Mouse (Mus musculus): Measurements from ENCODE around the gene Akr1c12. TPM values are rescaled to one million over a fixed set of nuclear protein-coding genes. Genes with fewer than 3 reads are reported as not detected.
A peak's percentile ranks its signal among the peaks of the same experiment; 100 is the strongest.
"Not testable (repeated sequence)": the region's sequence is repeated elsewhere in the genome, so short reads cannot be mapped to it uniquely, and the experiment has no call there.

The Akr1c12 gene
- polyA plus RNA-seq, 1 experiment from 2014 or later = not detected

DNA sequence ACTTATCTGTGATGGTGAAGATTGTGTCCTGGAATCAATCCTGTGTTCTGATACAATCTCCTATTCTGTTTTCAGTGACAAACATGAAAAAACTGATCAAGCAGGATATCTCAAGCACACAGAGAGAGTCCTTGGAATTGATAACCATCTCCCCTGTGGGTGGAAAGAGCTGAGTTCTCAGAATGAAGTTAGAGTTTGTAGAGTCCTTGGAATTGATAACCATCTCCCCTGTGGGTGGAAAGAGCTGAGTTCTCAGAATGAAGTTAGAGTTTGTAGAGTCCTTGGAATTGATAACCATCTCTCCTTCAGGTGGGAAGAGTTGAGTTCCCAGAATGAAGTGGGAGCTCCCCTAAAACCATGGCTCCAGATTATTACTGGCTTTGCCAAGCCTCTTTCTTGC lies 22.3 kb downstream of the Akr1c12 start:
- not testable (repeated sequence) for H3K4me2 ChIP-seq; H3K27ac ChIP-seq; H3K9ac ChIP-seq; H3K36me3 ChIP-seq; H3K9me3 ChIP-seq; H3K4me1 ChIP-seq; H3K4me3 ChIP-seq; ATAC-seq (ENCODE audit: insufficient number of reproducible peaks, insufficient read depth, low FRiP score, low TSS enrichment, low read depth); H3K27me3 ChIP-seq

DNA sequence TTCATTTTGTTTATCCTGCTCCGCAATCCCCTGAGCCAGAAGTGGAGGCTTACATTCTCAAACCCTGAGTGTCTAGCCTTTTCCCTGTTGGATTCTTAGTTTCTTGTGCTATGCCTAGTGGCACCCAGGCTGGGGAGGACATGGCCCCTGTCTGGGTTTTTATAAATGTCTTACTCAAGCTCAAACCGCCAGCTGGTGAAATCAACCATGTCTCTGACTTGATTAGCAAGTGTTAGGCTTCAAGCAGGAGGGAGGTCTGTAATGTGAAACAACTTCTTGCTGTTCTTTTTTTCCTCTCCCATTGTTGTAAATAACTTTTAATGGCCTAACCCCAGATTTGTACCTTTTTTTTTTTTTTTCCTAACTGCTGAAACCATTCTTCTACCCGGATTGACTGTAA lies 29.9 kb downstream of the Akr1c12 start:
- 70% methylated on average over 3 of the region's 3 CpGs for WGBS
- Histone ChIP-seq H3K27ac (no peak overlapping the region), H3K9me3 (no peaks in the 10 kb centered on the region), H3K27me3 (no peaks in the 10 kb centered on the region), H3K9ac (no peak overlapping the region), H3K36me3 (no peaks in the 10 kb centered on the region), H3K4me1 (no peaks in the 10 kb centered on the region), H3K4me2 (no peak overlapping the region), H3K4me3 (no peak overlapping the region)
- no peak for ATAC-seq (ENCODE audit: insufficient number of reproducible peaks, insufficient read depth, low FRiP score, low TSS enrichment, low read depth)

DNA sequence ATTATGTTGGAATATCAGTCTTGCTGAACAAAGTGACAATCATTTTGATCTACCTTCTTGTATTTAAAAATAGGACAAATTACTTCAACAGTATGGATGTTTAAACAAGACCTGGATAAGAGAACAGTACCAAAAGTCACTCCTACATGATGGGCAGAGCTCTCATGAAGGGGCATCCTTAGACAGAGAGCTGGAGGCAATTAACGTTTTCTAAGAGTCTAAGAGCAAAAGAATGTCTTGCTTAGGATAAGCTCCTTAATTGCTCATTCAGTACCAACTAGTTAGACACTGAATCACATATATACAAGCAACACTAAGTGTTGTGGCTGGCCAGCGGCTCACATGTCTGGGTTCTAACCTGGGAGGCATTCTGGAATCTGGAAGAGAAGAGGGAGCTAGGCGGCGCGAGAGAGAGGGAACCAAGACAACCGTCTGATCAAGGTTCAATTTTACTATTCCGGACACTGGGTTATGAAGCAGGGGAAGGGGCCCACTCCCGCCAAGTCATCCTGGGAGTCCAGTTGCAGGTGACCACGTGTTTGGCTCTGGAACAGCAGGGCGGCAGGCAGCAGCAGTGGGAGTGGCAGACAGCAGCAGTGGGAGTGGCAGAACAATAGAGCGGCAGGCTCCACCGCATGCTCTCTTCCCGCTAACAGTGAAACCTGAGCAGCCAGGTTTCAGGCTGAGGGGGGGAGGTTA lies 34.2 kb downstream of the Akr1c12 start:
- no peaks in the 10 kb centered on the region for H3K9me3 ChIP-seq
- no peaks in the 10 kb centered on the region for H3K4me1 ChIP-seq
- peak; percentile 75; the same call in 1 of the 2 replicates for ATAC-seq (ENCODE audit: insufficient number of reproducible peaks, insufficient read depth, low FRiP score, low TSS enrichment, low read depth)
- 0 out of 2 replicates have a peak overlapping the region, but pooled peaks have one; percentile 44 for H3K9ac ChIP-seq
- H3K36me3 ChIP-seq = no peaks in the 10 kb centered on the region
- no peaks in the 10 kb centered on the region for H3K27me3 ChIP-seq
- H3K27ac ChIP-seq = no peak overlapping the region
- H3K4me2 ChIP-seq = peak overlapping the region; percentile 62
- 2% methylated on average over 13 of the region's 13 CpGs for WGBS
- peak overlapping the region; percentile 34 for H3K4me3 ChIP-seq

- Histone ChIP-seq H3K36me3 (no peaks in the 10 kb centered on the region), H3K4me3 (no peak overlapping the region), H3K4me2 (no peak overlapping the region), H3K27me3 (no peaks in the 10 kb centered on the region), H3K4me1 (no peaks in the 10 kb centered on the region), H3K27ac (no peak overlapping the region), H3K9me3 (no peaks in the 10 kb centered on the region), H3K9ac (no peak overlapping the region)
- 88% methylated on average over 3 of the region's 3 CpGs for WGBS
- ATAC-seq (ENCODE audit: insufficient number of reproducible peaks, insufficient read depth, low FRiP score, low TSS enrichment, low read depth) = no peak
Observed at GRCm38 (mm10) chr13:4233536-4234172, 45.6 kb downstream of the Akr1c12 start.

- H3K27me3 ChIP-seq = no peaks in the 10 kb centered on the region
- 75% methylated on average over 1 of the region's 1 CpGs for WGBS
- no peak overlapping the region for H3K4me3 ChIP-seq
- no peaks in the 10 kb centered on the region for H3K4me1 ChIP-seq
- no peak overlapping the region for H3K4me2 ChIP-seq
- no peak overlapping the region for H3K27ac ChIP-seq
- no peak for ATAC-seq (ENCODE audit: insufficient number of reproducible peaks, insufficient read depth, low FRiP score, low TSS enrichment, low read depth)
- H3K9me3 ChIP-seq = no peaks in the 10 kb centered on the region
- no peak overlapping the region for H3K9ac ChIP-seq
- H3K36me3 ChIP-seq = no peaks in the 10 kb centered on the region
Observed at GRCm38 (mm10) chr13:4233135-4233534, 46.1 kb downstream of the Akr1c12 start.

DNA sequence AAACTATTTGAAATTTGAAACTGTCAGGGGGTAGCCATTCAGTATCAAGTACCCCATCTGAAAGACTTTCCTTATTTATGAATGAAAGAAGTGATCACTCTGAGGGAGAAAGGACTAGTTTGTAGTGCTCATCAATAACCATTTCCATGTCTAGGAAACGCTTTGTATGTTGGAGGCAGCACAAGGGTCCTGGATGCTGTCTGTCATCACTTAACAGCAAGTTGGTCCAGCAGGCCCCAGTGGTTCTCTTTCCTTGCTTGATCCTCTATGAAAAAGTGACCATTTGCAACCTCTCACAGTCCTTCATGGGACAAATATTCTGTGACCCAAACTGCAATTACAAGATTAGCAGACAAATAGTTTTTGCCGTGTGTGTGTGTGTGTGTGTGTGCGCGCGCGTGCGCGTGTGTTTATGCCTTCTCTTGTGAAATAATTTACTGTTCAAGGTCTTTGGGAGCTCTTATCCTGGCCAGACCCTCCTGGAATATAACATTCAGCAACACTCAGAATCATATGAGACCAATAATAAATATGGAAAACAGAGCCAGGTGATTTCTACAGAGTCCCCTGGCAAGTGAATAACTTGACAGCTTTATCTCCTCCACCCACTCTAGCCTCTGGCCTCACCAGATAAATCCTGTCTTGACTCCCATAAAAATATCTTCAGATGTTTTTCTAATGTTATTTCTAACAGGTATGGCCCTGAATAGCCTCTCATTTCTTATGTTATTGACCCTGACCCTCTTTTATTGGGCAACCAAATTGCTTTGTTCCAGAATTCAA lies 48.2 kb downstream of the Akr1c12 start:
- Histone ChIP-seq H3K4me1 (no peaks in the 10 kb centered on the region), H3K9me3 (no peaks in the 10 kb centered on the region), H3K9ac (no peak overlapping the region), H3K4me3 (no peak overlapping the region), H3K36me3 (no peaks in the 10 kb centered on the region), H3K27me3 (no peaks in the 10 kb centered on the region), H3K4me2 (no peak overlapping the region), H3K27ac (no peak overlapping the region)
- no peak for ATAC-seq (ENCODE audit: insufficient number of reproducible peaks, insufficient read depth, low FRiP score, low TSS enrichment, low read depth)
- 90% methylated on average over 8 of the region's 8 CpGs for WGBS

GRCm38 (mm10) chr13:4228441-4228840 lies 50.8 kb downstream of the Akr1c12 start, which contains the start of gene Akr1c19:
TSS of gene Akr1c19 (plus strand) at chr13:4228700.
- H3K4me2 ChIP-seq = no peak within 1 kb of the TSS
- no peaks in the 10 kb centered on the region for H3K36me3 ChIP-seq
- no peak within 1 kb of the TSS for H3K4me3 ChIP-seq
- WGBS = 71% methylated on average over 1 of the region's 1 CpGs
- no peaks in the 10 kb centered on the region for H3K4me1 ChIP-seq
- no peaks in the 10 kb centered on the region for H3K27me3 ChIP-seq
- no peak within 1 kb of the TSS for H3K27ac ChIP-seq
- H3K9me3 ChIP-seq = no peaks in the 10 kb centered on the region
- ATAC-seq (ENCODE audit: insufficient number of reproducible peaks, insufficient read depth, low FRiP score, low TSS enrichment, low read depth) = no peak
- no peak within 1 kb of the TSS for H3K9ac ChIP-seq

Other genes starting within 250 kb of the Akr1c12 start
- 1.1 and 1.3 TPM in 2 replicates for gene Akr1c14, start 230.4 kb downstream of the Akr1c12 start, polyA plus RNA-seq (2015; fragmentation: Nextera tagmentation; extraction: Ambion mirVana)
- gene Akr1c18, start 128.8 kb downstream of the Akr1c12 start, polyA plus RNA-seq (2015; fragmentation: Nextera tagmentation; extraction: Ambion mirVana) = 0.48 and 0.52 TPM in 2 replicates
- gene Akr1c13, start 88.3 kb downstream of the Akr1c12 start, polyA plus RNA-seq (2015; fragmentation: Nextera tagmentation; extraction: Ambion mirVana) = 1.7 and 2.4 TPM in 2 replicates
- gene Akr1c19, start 50.7 kb downstream of the Akr1c12 start, polyA plus RNA-seq (2015; fragmentation: Nextera tagmentation; extraction: Ambion mirVana) = 0.48 TPM in 1 of 2 replicates, not detected in the other
- not detected in 2 replicates for gene Akr1c6, start 154.9 kb upstream of the Akr1c12 start, polyA plus RNA-seq (2015; fragmentation: Nextera tagmentation; extraction: Ambion mirVana)
- not detected in 2 replicates for gene Akr1c20, start 243.9 kb upstream of the Akr1c12 start, polyA plus RNA-seq (2015; fragmentation: Nextera tagmentation; extraction: Ambion mirVana)

Measured in embryonic facial prominence, embryonic 13.5 days (tissue).